Mouse (Mus musculus): ENCODE results near the gene Tmc7. TPM values are rescaled to one million over a fixed set of nuclear protein-coding genes. Genes with fewer than 3 reads are reported as not detected.
A peak's percentile ranks its signal among the peaks of the same experiment; 100 is the strongest.

Tmc7 gene
- total RNA-seq (2022), result under 1 TPM; 0.29 to 0.73 (median 0.33) TPM

DNA sequence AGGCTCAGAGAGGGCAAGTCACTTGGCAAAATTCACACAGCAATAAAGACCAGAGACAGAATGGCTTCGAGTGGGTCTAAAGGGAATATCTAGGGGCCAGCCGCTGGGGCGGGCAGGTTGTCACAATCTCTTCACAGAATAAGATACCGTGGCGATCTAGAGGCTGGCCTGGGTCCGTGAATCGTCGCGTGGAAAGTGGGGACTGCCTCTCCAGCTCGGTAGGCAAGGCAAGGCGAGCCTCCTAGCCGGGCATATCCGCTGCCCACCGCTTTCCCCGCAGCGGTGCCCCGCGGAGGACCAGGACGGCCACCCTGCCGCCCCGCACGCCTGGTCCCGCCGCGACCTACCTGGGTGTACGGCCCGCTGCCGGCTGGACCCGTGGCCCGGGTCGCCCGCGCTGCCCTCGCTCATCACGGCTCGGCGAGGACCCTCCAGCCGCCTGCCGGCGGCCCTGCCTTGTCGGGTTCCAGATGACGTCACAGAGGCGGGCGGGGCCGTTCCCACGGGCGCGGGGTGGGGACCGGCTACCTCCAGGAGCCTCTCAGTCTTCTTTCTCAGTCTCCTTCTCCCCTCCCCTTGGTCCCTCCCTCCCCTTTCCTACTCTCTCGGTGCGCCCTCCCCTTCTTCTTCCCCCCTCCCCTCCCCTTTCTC lies at the start of gene Tmc7:
Gene Tmc7, minus strand, starts transcription at position 480 of the 651 bp plus-strand sequence.
- no peak for DNase-seq

- no peak for DNase-seq
Measured at GRCm38 (mm10) chr7:118633951-118634350, 49.4 kb upstream of the Tmc7 start.

DNA sequence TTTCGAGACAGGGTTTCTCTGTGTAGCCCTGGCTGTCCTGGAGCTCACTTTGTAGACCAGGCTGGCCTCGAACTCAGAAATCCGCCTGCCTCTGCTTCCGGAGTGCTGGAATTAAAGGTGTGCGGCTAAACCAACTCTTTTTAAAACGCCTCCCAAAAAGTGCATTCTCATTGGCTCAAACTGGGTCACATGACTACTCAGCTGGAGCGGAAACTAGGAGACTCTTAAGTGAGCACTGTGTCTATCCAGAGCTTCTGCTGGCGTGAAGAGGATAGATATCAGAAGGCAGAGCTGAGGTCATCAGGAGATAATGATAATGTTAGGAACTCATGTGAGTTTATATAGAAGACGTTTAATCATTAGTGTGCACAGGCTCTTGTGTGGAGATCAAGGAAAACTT lies 48.6 kb upstream of the Tmc7 start:
- DNase-seq, result no peak

DNA sequence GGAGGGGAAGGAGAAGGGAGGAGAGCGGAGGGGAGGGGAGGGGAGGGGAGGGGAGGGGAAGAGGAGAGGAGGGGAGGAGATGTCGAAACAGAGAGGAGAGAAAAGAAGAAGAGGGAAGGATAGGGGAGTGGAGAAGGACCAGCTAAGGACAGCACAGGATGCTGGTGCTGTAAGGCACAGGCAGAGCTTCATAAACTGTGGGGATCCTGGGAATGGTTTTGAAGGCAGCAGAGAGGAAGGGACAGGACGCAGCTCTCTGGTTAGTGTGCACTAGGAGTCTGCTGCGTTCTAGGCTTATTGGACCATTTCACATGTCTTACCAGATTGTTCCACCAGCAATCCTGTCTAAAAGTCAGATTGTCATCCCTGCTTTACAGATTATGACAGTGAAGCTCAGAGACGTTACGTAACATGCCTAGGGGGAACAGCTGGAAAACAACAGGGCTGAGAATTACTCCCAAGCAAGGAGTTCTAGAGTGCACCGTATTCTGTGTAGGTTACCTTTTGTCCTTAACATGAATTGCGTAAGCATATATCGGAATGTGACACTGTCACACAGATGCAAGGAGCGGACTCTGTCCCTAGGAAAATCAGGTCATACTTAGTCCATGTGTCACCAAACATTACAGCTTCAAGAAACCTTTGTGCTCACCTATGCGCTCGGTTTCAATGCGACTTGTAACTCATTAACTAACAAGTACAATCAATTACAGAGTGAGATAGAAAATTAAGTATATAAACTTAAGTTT lies 43.2 kb upstream of the Tmc7 start:
- no peak for DNase-seq

GRCm38 (mm10) chr7:118621094-118621493 lies 36.6 kb upstream of the Tmc7 start:
- DNase-seq, result no peak

DNA sequence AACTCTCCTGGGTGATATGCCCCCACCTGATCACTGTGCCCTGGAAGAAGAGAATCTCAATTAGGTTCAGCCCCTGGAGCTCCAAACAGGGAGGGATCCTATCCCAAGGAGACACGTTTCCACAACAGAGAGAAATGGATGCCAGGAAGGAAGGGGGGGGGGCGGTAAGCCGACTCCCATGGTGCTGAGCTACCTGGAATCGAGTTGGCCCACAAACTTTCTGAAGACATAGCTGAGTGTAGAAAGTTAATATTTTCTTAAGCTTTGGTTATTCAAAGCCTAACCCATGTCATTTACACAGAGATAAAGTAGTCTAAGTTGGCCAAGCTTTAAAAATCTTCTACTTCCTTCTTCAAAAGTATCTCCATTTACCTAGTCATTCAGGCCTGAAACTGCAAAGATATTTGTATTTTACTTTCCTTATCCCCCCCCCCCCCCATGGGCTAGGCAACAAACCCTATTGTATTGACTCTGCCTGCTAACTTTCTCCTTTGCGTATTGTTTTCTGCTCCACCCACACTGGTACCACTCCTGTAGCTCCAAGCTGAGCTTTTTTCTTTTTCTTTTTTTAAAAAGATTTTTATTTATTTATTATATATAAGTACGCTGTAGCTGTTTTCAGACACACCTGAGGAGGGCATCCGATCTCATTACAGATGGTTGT lies 35.8 kb upstream of the Tmc7 start:
- DNase-seq, result no peak

- no peak for DNase-seq
Measured at GRCm38 (mm10) chr7:118618104-118618503, 33.6 kb upstream of the Tmc7 start.

DNA sequence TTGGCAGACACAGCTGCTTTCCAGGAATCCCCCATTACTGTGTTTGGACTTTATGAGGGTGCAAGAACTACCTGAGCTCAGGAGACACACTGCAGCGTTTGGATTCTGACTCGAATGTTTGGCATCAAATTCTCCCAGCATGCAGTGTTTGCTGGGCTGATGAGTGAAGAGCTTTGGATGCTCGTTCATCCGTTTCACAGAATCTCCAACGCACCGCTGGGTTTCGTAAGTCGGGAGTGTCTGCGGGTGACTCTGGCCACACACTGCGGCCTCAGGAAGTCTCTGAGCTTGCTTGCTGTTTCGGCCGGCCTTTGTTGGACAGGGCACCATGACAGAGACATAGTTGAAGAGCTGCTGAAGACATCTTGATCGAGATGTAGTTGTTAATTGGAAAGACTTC lies 29.5 kb upstream of the Tmc7 start:
- DNase-seq, result no peak

DNA sequence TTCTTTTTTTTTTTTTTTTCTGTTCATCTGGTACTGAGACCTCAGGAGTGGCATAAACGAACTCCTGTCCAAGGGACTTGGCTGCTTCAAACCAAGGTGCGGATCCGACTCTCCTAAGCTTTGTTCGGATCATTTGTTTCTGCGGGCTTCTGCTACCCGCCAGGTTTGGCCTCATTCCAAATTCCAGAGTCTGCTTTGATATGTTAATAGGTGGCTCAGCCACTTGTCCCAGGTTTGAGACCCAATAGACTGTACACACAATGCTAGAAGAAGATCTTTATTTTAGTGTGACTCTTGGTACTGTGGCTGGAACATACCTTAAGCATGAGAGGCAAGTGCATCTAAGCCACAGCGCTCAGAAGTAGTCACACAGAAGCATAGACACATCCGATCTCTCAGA lies 27.4 kb upstream of the Tmc7 start:
- DNase-seq, result no peak

- DNase-seq, result no peak
Measured at GRCm38 (mm10) chr7:118611185-118611749, 26.7 kb upstream of the Tmc7 start.

DNA sequence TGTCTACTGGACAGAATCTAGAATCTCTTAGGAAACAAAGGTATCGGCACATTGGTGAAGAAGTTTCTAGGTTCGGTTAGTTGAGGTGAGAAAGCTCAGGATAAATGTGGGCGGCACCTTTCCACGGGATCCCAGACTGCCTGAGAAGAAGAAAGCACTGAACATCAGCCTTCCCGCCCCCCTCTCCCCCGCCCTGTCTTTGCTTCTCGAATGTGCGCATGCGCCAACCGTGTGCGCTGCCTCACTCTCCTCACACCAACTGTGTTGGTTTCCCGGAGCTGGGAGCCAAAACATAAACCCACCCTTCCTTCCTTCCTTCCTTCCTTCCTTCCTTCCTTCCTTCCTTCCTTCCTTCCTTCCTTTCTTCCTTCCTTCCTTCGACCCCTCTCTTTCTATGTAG lies 26.2 kb upstream of the Tmc7 start:
- DNase-seq, result no peak

DNA sequence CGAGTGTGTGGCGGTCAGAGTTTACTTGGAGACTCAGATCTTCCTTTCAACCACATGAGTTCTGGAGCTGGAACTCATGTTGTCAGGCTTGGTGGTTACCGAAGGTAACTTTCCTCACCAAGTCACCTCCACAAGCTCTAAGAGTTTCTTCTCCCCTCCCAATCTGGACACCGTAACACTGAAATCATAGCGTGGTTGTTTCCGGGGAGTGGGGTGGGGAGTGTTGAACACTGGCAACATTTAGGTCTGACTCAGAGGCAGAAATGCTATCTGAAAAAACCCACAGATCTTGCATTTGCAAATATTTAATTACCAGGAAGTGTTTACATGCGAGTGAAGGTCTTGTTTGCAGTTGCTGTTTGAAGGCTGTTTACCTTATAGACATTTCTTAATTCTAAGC lies 25.3 kb upstream of the Tmc7 start:
- no peak for DNase-seq

- DNase-seq, result no peak
Measured at GRCm38 (mm10) chr7:118604842-118605241, 20.3 kb upstream of the Tmc7 start.

DNA sequence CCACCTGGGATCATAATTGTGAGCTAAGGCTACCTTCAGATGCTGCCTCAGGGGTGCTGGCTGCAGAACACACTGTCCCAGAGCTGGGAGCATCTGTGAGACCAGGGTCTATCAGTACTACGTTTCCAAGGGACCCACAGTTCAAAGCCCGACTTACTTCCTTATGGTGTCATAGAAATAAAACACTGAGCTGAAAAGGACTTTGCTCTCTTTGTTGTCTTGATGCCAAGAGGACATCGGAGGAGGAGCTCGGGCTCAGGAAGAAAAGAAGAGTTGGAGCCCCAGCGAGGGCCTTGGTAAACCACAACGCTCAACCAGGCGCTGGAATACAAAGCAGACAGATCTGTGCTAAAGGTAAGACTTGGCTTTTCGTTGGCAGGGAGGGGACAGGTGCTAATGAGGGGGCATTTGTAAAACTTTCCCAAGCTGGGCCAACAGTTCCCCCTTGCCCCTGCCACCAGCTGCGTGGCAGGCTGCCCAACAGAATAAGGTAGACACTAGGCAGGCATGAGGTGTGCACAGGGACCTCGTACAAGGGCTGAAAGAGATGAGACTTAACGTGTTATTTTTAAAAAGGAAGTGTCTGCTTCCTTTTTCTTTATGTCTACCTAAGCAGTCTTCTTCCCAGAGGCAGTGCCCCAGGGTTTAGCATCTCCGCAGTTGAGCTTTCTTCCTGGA lies 15.6 kb upstream of the Tmc7 start:
- no peak for DNase-seq

DNA sequence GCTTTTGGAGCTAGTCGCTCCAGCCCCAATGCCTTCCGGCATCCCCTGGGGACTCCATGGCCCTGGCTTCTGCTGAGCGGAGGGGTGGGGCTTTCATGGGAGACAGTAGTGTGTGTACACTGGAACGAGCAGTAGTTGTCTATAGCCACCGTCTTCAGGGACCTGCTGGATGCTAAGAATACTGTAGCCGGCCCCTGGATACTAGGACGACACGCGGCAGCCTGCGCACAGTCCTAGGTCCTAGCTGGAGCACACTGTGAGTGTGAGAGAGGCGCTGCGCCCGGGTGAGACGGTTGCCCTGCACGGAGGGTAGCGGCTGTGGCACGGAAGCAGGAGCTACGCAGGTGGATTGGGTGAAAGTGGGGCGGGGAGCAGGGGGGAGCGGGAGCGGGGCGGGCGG lies 12.7 kb upstream of the Tmc7 start, which contains the start of gene Tmc5:
Gene Tmc5, plus strand, starts transcription at position 97 of the 400 bp plus-strand sequence.
- DNase-seq, result no peak

DNA sequence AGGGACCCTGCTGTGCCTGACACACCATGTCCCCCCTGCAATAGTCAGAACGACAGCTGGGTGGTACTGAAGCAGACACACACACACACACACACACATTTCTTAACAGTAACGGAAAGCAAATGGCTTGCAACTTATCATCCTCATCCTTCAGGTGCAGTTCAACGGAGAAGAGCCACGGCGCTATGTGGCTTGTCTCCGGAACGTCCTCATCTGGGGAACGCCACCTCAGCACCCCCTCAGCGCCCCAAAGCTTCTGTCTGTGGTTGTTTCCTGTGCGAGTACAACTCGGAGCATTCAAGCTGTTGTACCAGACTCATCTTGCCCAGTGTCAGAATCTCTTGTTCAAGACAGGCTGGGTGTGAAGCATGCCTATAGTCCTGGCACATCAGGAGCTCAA lies 11.7 kb upstream of the Tmc7 start:
- no peak for DNase-seq

DNA sequence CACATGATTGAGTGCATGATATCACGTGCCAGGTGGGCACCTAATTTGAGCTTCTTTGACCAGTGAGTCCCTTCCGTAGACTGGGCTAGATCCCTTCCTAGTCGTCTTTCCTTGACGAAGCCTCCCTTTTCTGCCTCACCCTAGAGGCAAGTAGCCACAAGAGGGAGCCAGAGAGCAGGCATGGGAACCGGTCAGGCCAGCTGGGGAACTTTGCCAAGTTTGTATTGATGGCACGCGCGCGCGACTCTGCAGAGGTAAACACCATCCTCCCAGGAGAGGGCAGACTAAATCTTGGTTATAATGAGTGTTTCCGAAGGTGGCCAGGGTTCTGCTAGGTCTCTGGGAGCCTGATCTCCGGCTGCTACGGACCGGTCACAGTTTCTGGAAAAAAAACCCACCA lies 10.7 kb upstream of the Tmc7 start:
- DNase-seq, result peak; percentile 71

DNA sequence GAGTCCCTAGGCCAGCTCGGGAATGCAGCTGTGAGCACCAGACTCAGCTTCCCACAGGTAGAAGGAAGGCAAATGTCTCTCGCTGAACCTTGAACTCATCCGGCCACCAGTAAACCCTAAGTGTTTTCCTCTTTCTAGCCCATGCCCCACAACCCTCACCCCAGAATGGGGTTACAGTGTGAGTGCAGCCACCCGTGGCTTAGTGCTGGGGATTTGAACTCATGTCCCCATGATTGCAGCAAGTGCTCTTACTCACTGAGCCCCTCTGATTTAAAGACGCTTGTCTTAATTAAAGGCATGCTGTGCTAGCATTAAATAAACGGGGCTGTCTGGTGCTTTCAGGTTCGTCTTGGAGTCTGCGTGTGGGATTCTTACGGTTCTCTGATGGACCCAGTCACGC lies 10.1 kb upstream of the Tmc7 start:
- DNase-seq, result no peak

GRCm38 (mm10) chr7:118593567-118594407 lies 9.3 kb upstream of the Tmc7 start:
- no peak for DNase-seq

GRCm38 (mm10) chr7:118592146-118592545 lies 7.6 kb upstream of the Tmc7 start:
- DNase-seq, result no peak

GRCm38 (mm10) chr7:118590726-118591305 lies 6.3 kb upstream of the Tmc7 start:
- no peak for DNase-seq

Data from adrenal gland, adult 8-10 months (tissue).